Mouse (Mus musculus) kidney, adult 2 months (tissue): ENCODE measurements around the gene Hamp.

Experiments used
- CTCF ChIP-seq: fragments of 200-500 bp; conservative IDR thresholded peaks from 2 replicates; pipeline ENCODE4 v1.5.1; 2011; ENCODE audit warnings: low read depth, mild to moderate bottlenecking, control low read depth, low read length, moderate library complexity, mixed read lengths; ENCODE audit not compliant: insufficient read depth, insufficient read length
- POLR2A ChIP-seq: fragments of 200-500 bp; IDR thresholded peaks from one replicate; pipeline ENCODE4 v1.6.1; 2011; ENCODE audit warnings: low read depth, low read length, control low read depth

DNA sequence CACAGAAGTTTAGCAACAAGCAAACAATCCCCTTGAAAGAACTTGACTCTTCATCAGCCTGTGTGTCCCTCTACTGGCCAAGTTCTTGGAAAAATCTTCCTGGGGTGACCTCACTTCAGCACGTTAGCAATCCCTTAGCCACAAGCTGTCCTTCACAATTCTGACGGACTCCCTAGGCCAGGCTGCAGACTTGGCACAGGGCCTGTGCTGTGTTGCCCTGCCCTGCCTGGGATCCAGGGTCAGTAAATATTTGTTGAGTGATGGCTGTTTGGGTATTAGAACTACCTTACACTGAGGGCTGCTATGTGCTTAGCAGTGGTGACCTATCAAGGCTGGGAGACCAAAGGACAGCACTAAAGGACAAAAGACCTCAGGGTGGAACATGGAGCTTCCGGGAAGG lies 10.2 kb upstream of the Hamp start:
- TF ChIP-seq CTCF, result no peak
- no peak for TF ChIP-seq POLR2A
